Mouse (Mus musculus) embryonic fibroblast, embryonic 13.5 days (primary cell): ENCODE data around the gene Tma16. TPM values are rescaled to one million over a fixed set of nuclear protein-coding genes. Genes with fewer than 3 reads are reported as not detected.

ENCODE experiments used
- H3K27ac ChIP-seq: 2 replicates; pipeline ENCODE4 v1.5.1; 2012; ENCODE audit warnings: low read length, control low read depth, inconsistent platforms; ENCODE audit not compliant: insufficient read depth
- H3K4me1 ChIP-seq: 2 replicates; pipeline ENCODE4 v1.6.1; 2011; ENCODE audit warnings: low read length; ENCODE audit not compliant: control insufficient read depth, insufficient read depth
- H3K4me3 ChIP-seq: 2 replicates; pipeline ENCODE4 v1.5.1; 2011; ENCODE audit warnings: mild to moderate bottlenecking, control low read depth, low read length; ENCODE audit not compliant: insufficient read depth
- CTCF ChIP-seq: IDR thresholded peaks from 2 replicates; pipeline ENCODE4 v1.5.1; 2011; ENCODE audit warnings: mild to moderate bottlenecking, control low read depth, low read length, moderate library complexity, borderline replicate concordance; ENCODE audit not compliant: insufficient read depth
- POLR2A ChIP-seq: IDR thresholded peaks from 2 replicates; pipeline ENCODE4 v1.6.1; 2011; ENCODE audit warnings: low read depth, mild to moderate bottlenecking, control low read depth, low read length, moderate library complexity
- polyA plus RNA-seq: library from polyadenylated mRNA; stranded (reverse); fragments of >200 nt; gene quantifications from 2 replicates; pipeline ENCODE4 v1.2.4, GENCODE M21; 2011; ENCODE audit warnings: low read depth; ENCODE audit not compliant: missing spikeins, insufficient read length

The Tma16 gene
- 9.8 and 10.8 TPM in 2 replicates for polyA plus RNA-seq

DNA sequence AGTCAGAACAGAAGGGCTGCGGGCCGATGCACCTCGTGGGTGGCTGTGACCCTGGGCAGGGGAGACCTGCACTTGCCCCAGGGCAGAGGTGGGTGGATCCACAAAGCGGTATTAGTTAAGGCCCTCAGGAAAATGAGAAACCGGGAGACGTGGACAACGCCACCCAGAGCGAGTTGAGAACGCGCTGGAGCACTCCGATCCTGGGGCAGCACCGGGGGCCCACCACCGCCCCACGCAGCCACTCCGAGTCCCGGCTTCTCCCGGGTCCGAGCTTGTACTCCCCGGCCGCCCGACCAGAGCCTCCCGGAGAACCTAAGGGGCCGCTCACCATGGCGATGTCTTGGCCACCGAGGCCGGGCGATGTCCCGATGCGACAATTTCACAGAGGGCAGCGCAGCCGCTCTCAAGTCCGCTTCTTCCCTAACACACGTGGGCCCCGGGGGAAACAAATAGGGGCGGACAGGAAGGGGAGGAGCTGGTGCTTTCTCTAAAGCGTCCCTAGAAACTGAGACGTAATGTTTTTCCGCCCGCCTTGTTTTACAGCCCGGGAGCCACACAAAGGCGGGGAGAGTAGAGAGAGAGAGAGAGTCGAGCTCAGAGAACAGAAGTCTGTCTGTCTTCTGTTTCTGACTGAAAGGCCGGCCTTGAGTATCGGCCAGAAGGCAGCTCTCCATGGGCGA is at the start of gene Tma16:
Gene Tma16 (minus strand): TSS at position 447 of the 680 bp plus-strand sequence.
- H3K4me1 ChIP-seq = no peaks in the 10 kb centered on the region; the same call in 1 of the 2 replicates
- no peak for TF ChIP-seq CTCF
- TF ChIP-seq POLR2A = no peak; the same call in none of the 2 replicates
- peak within 1 kb of the TSS; percentile 91 for H3K4me3 ChIP-seq
- H3K27ac ChIP-seq = no peak within 1 kb of the TSS

- Histone ChIP-seq H3K4me1 (no peaks in the 10 kb centered on the region), H3K4me3 (no peak overlapping the region), H3K27ac (no peak overlapping the region)
- TF ChIP-seq CTCF (no peak), POLR2A (no peak)
These were observed 34.2 kb upstream of the Tma16 start for GRCm38 (mm10) chr8:66520576-66520975.

- Histone ChIP-seq H3K4me1 (no peaks in the 10 kb centered on the region), H3K27ac (no peak overlapping the region), H3K4me3 (no peak overlapping the region)
- TF ChIP-seq POLR2A = no peak
- no peak for TF ChIP-seq CTCF
These were observed 32.8 kb upstream of the Tma16 start for GRCm38 (mm10) chr8:66519149-66519548.

- no peaks in the 10 kb centered on the region for H3K4me1 ChIP-seq
- no peak for TF ChIP-seq POLR2A
- H3K27ac ChIP-seq = no peak within 1 kb of the TSS
These were observed 25.2 kb upstream of the Tma16 start, which contains the start of gene Tktl2 for GRCm38 (mm10) chr8:66511537-66511936. Gene Tktl2, plus strand, starts transcription at chr8:66511756.

GRCm38 (mm10) chr8:66503381-66503780 is 17.1 kb upstream of the Tma16 start:
- Histone ChIP-seq H3K27ac (no peak overlapping the region), H3K4me3 (no peak overlapping the region), H3K4me1 (no peaks in the 10 kb centered on the region)
- TF ChIP-seq CTCF (no peak), POLR2A (no peak)

More at GRCm38 (mm10) chr8:66511537-66511936, 25.2 kb upstream of the Tma16 start, which contains the start of gene Tktl2:
- H3K4me3 ChIP-seq = no peak within 1 kb of the TSS

- H3K27ac ChIP-seq = no peak overlapping the region
- H3K4me1 ChIP-seq = no peaks in the 10 kb centered on the region
- TF ChIP-seq POLR2A (no peak), CTCF (no peak)
- H3K4me3 ChIP-seq = no peak overlapping the region
These were observed 10.8 kb upstream of the Tma16 start for GRCm38 (mm10) chr8:66496998-66497577.

- TF ChIP-seq CTCF (peak; percentile 72; the same call in 1 of the 2 replicates), POLR2A (no peak)
- Histone ChIP-seq H3K4me3 (no peak overlapping the region), H3K27ac (no peak overlapping the region), H3K4me1 (no peaks in the 10 kb centered on the region)
These were observed 9.4 kb upstream of the Tma16 start for GRCm38 (mm10) chr8:66495726-66496125.

GRCm38 (mm10) chr8:66494496-66494895 is 8.2 kb upstream of the Tma16 start:
- Histone ChIP-seq H3K27ac (no peak overlapping the region), H3K4me1 (no peaks in the 10 kb centered on the region), H3K4me3 (no peak overlapping the region)
- TF ChIP-seq CTCF (no peak), POLR2A (no peak)

- TF ChIP-seq CTCF (no peak), POLR2A (no peak)
- H3K4me3 ChIP-seq = no peak overlapping the region
- no peaks in the 10 kb centered on the region for H3K4me1 ChIP-seq
- H3K27ac ChIP-seq = no peak overlapping the region
These were observed 4.3 kb upstream of the Tma16 start for GRCm38 (mm10) chr8:66490624-66491023.

GRCm38 (mm10) chr8:66488556-66488955 is 2.2 kb upstream of the Tma16 start:
- TF ChIP-seq POLR2A (no peak), CTCF (no peak)
- H3K4me3 ChIP-seq = no peak overlapping the region
- no peaks in the 10 kb centered on the region; the same call in 1 of the 2 replicates for H3K4me1 ChIP-seq
- H3K27ac ChIP-seq = no peak overlapping the region
